Mouse (Mus musculus) layer of hippocampus, postnatal 36 days (tissue): ENCODE data around the gene Sh3kbp1. TPM values are rescaled to one million over a fixed set of nuclear protein-coding genes. Genes with fewer than 3 reads are reported as not detected.

ENCODE experiments used
- DNase-seq, 2 experiments: peaks; one replicate each; pipeline ENCODE4 v3.0.0; 2022
- total RNA-seq, 2 experiments: library from RNA; stranded (reverse); gene quantifications; 2 replicates each; pipeline ENCODE4 v1.2.3; 2021

The Sh3kbp1 gene
- total RNA-seq, 2 experiments from 2014 or later: 37.1 to 39.1 TPM

- DNase-seq: no peak
These were observed 51.3 kb downstream of the Sh3kbp1 start for GRCm38 (mm10) chrX:159678320-159678835.

GRCm38 (mm10) chrX:159685521-159685920 is 58.4 kb downstream of the Sh3kbp1 start:
- no peak for DNase-seq

GRCm38 (mm10) chrX:159686850-159687249 is 59.8 kb downstream of the Sh3kbp1 start:
- DNase-seq: no peak

- DNase-seq: no peak
These were observed 61.6 kb downstream of the Sh3kbp1 start for GRCm38 (mm10) chrX:159688698-159689097.

- no peak for DNase-seq
These were observed 62.8 kb downstream of the Sh3kbp1 start for GRCm38 (mm10) chrX:159689785-159690416.

- DNase-seq: no peak
These were observed 66.1 kb downstream of the Sh3kbp1 start for GRCm38 (mm10) chrX:159693126-159693525.

GRCm38 (mm10) chrX:159696545-159696944 is 69.5 kb downstream of the Sh3kbp1 start:
- DNase-seq: no peak

GRCm38 (mm10) chrX:159697030-159697454 is 70.0 kb downstream of the Sh3kbp1 start:
- no peak for DNase-seq

GRCm38 (mm10) chrX:159702850-159703249 is 75.8 kb downstream of the Sh3kbp1 start:
- no peak for DNase-seq

- no peak for DNase-seq
These were observed 77.4 kb downstream of the Sh3kbp1 start for GRCm38 (mm10) chrX:159704381-159705004.

- no peak for DNase-seq
These were observed 78.3 kb downstream of the Sh3kbp1 start for GRCm38 (mm10) chrX:159705412-159705811.

GRCm38 (mm10) chrX:159708076-159708830 is 81.2 kb downstream of the Sh3kbp1 start:
- no peak for DNase-seq

GRCm38 (mm10) chrX:159709296-159709695 is 82.2 kb downstream of the Sh3kbp1 start:
- DNase-seq: no peak

- DNase-seq: no peak
These were observed 84.3 kb downstream of the Sh3kbp1 start for GRCm38 (mm10) chrX:159711070-159712029.

GRCm38 (mm10) chrX:159713191-159713590 is 86.1 kb downstream of the Sh3kbp1 start:
- DNase-seq: no peak

GRCm38 (mm10) chrX:159721390-159721789 is 94.3 kb downstream of the Sh3kbp1 start:
- no peak for DNase-seq

GRCm38 (mm10) chrX:159731421-159731820 is 104.3 kb downstream of the Sh3kbp1 start:
- no peak for DNase-seq

- no peak for DNase-seq
These were observed 105.8 kb downstream of the Sh3kbp1 start for GRCm38 (mm10) chrX:159732845-159733244.

- no peak for DNase-seq
These were observed 106.9 kb downstream of the Sh3kbp1 start for GRCm38 (mm10) chrX:159733948-159734347.

GRCm38 (mm10) chrX:159735513-159736099 is 108.5 kb downstream of the Sh3kbp1 start:
- no peak for DNase-seq

- DNase-seq: no peak
These were observed 110.3 kb downstream of the Sh3kbp1 start for GRCm38 (mm10) chrX:159737344-159737743.

- no peak for DNase-seq
These were observed 117.0 kb downstream of the Sh3kbp1 start for GRCm38 (mm10) chrX:159744035-159744434.
